Mouse (Mus musculus): ENCODE measurements around the gene Men1. TPM values are rescaled to one million over a fixed set of nuclear protein-coding genes. Genes with fewer than 3 reads are reported as not detected.

Gene Men1
- polyA plus RNA-seq, 1 experiment from 2014 or later: 42.1 TPM

DNA sequence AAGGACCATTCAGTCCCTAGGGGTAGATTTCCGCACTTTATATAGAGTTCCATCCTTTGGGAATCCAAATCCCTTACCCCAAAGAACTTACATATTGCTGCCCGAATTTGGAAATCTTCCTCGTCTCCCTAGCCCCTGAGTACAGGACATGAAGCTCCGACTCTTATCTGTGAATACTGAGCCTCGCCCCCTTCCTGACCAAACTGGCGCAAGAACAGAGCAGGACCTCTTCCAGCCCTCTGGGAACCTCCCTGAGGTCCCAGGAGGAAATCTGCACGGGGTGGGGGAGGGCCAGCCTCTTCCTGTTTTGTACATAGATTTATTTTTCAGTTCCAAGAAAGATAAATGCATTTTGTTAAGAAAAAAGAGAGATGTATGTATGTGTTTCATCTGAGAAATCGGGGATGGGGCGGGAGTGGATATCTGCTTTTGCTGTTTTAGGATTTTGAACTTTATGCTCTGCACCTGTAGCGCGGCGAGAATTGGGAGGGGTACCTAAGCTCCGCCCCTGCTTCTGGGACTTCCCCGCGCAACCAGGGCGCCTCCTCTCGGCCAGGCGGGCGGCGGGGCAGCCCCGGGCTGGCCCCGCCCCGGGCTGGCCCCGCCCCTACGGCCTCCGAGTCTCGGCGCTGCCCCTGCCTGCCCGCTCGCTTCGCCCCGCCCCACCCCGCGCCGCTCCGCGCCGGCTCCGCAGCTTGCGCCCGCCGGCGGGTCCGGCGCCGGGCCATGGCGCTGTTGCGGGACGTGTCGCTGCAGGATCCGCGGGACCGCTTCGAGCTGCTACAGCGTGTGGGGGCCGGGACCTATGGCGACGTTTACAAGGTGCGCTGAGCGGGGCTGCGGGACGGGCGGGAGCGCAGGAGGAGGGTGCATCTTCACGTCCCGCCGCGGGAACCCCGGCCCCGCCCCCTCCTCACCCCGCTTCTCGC is 6.0 kb downstream of the Men1 start, which contains the start of gene Map4k2:
Gene Map4k2, plus strand, starts transcription at position 612 of the 929 bp plus-strand sequence.
- ATAC-seq (peak; percentile 93), DNase-seq (ENCODE audit: low spot score) (peak; percentile 95)
- peak; percentile 80 for TF ChIP-seq EP300 (IDR thresholded peaks at IDR 0.05)
- TF ChIP-seq CTCF (IDR thresholded peaks at IDR 0.05): peak; percentile 52
- Histone ChIP-seq H3K4me3 (ENCODE audit: low read depth, low read length) (peak within 1 kb of the TSS; percentile 70), H3K9me3 (ENCODE audit: low read length) (no peaks in the 10 kb centered on the region), H3K4me1 (ENCODE audit: insufficient read depth, low read depth, low read length) (peaks cover 17% of the 10 kb centered on the region), H3K4me2 (replicated peaks; ENCODE audit: low read depth, low read length) (peak within 1 kb of the TSS; percentile 96), H3K9ac (replicated peaks; ENCODE audit: low read depth) (peak within 1 kb of the TSS; percentile 60), H3K27ac (ENCODE audit: low read length) (peak within 1 kb of the TSS; percentile 79), H3K36me3 (ENCODE audit: insufficient read depth, low read length) (peaks cover 20% of the 10 kb centered on the region; the same call in 1 of the 2 replicates), H3K27me3 (replicated peaks; ENCODE audit: insufficient read depth, low read length) (no peaks in the 10 kb centered on the region)
- 6% methylated on average over 49 of the region's 72 CpGs for WGBS

DNA sequence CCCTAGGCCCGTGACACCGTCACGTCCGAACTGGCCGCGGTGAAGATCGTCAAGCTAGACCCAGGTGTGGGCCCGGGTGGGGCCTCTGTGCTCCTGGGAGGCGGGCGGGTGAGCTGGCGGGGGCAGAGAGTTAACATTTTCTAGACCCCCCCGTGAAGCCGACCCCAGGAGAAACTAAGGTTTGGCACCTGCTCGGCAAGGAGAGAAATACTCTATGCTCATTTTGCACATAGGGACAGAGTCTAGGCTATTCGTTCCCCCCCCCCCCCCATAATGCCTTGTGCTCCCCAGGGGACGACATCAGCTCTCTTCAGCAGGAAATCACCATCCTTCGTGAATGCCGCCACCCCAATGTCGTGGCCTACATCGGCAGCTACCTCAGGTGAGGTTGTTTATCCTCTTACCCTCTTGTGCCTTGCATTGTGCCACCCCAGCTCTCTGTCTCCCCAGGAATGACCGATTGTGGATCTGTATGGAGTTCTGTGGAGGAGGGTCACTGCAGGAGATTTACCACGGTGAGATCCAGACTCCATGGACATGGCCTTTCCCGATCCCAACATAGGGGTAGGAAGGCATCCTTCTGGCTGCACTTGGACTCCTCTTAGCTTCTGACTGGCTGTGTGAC is 6.8 kb downstream of the Men1 start:
- DNase-seq (ENCODE audit: low spot score): no peak
- peak overlapping the region; percentile 96 for H3K4me2 ChIP-seq (replicated peaks; ENCODE audit: low read depth, low read length)
- ATAC-seq: no peak
- no peaks in the 10 kb centered on the region for H3K27me3 ChIP-seq (replicated peaks; ENCODE audit: insufficient read depth, low read length)
- H3K4me3 ChIP-seq (ENCODE audit: low read depth, low read length): peak overlapping the region; percentile 70
- H3K27ac ChIP-seq (ENCODE audit: low read length): peak overlapping the region; percentile 66
- H3K9ac ChIP-seq (replicated peaks; ENCODE audit: low read depth): peak overlapping the region; percentile 60
- peaks cover 28% of the 10 kb centered on the region; the same call in 1 of the 2 replicates for H3K36me3 ChIP-seq (ENCODE audit: insufficient read depth, low read length)
- whole genome bisulfite sequencing: 7% methylated on average over 23 of the region's 23 CpGs
- peaks cover 10% of the 10 kb centered on the region; the same call in 1 of the 2 replicates for H3K4me1 ChIP-seq (ENCODE audit: insufficient read depth, low read depth, low read length)
- TF ChIP-seq EP300 (IDR thresholded peaks at IDR 0.05): no peak
- H3K9me3 ChIP-seq (ENCODE audit: low read length): no peaks in the 10 kb centered on the region

DNA sequence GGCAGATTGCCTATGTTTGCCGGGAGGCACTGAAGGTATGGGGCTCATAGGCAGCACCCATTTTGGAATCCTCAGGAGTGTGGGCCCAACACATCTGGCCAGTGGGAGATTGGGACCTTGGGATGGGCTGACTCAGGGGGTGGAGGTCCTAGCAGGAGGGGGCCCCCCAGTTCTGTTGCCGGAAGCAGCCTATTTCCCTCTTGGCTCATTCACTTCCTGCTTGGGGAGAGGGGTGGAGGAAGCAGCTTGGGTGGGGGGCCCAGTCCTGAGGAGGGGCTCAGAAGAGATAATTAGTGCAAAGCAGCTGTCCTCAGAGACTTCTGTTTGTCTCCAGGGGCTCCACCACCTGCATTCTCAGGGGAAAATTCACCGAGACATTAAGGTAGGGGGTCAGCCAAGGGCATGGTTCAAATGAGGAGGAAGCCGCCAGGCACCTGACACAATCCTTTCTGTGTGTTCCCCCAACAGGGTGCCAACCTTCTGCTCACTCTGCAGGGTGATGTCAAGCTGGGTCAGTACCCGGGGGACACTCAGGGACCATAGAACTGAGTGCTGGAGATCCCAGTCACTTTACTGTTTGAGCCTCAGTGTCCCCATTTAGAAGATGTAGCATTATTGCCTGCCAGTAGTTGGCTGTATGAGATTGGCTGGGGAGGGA is 7.6 kb downstream of the Men1 start:
- peaks cover 28% of the 10 kb centered on the region; the same call in 1 of the 2 replicates for H3K36me3 ChIP-seq (ENCODE audit: insufficient read depth, low read length)
- 57% methylated on average over 5 of the region's 5 CpGs for WGBS
- TF ChIP-seq EP300 (IDR thresholded peaks at IDR 0.05): peak; percentile 55; the same call in 1 of the 2 replicates
- no peak for TF ChIP-seq CTCF (IDR thresholded peaks at IDR 0.05)
- H3K9me3 ChIP-seq (ENCODE audit: low read length): no peaks in the 10 kb centered on the region
- 0 out of 2 replicates have a peak overlapping the region, but pooled peaks have one; percentile 66 for H3K27ac ChIP-seq (ENCODE audit: low read length)
- H3K27me3 ChIP-seq (replicated peaks; ENCODE audit: insufficient read depth, low read length): no peaks in the 10 kb centered on the region
- H3K4me3 ChIP-seq (ENCODE audit: low read depth, low read length): peak overlapping the region; percentile 70; the same call in 1 of the 2 replicates
- DNase-seq (ENCODE audit: low spot score) (no peak), ATAC-seq (no peak)
- H3K4me2 ChIP-seq (replicated peaks; ENCODE audit: low read depth, low read length): peak overlapping the region; percentile 96
- H3K9ac ChIP-seq (replicated peaks; ENCODE audit: low read depth): no peak overlapping the region
- peaks cover 9% of the 10 kb centered on the region; the same call in 1 of the 2 replicates for H3K4me1 ChIP-seq (ENCODE audit: insufficient read depth, low read depth, low read length)

DNA sequence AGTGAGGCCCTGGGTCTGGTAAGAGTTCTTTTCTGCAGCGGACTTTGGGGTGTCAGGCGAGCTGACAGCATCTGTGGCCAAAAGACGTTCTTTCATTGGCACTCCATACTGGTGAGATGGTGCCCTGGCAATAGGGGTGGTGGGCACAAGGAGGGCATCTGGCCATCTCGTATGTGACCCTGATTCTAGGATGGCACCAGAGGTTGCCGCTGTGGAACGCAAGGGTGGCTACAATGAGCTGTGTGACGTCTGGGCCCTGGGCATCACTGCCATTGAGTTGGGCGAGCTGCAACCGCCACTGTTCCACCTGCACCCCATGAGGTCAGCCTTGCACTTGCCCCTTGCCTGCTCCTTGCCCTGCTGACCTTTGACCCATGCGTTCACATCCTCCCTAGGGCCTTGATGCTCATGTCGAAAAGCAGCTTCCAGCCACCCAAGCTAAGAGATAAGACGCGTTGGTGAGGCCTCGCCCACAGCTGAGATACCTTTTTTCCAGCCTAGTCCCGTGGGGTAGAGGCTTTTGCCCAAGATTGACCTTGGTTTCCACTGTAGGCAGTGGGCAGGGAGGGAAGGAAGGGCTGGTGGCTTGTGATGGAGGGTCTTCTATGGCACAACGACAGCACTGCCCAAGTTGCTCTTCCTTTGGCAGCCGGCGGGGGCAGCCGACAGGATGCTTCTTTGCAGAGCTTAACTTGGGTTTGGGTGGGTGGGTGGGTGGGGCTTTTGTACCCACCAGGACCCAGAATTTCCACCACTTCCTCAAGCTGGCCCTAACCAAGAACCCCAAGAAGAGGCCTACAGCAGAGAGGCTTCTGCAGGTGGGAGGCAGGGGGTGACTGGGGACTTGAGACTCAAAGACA is 8.5 kb downstream of the Men1 start:
- WGBS: 74% methylated on average over 19 of the region's 19 CpGs
- 0 out of 2 replicates have a peak overlapping the region, but pooled peaks have one; percentile 96 for H3K4me2 ChIP-seq (replicated peaks; ENCODE audit: low read depth, low read length)
- no peak overlapping the region for H3K9ac ChIP-seq (replicated peaks; ENCODE audit: low read depth)
- H3K27ac ChIP-seq (ENCODE audit: low read length): no peak overlapping the region
- DNase-seq (ENCODE audit: low spot score) (no peak), ATAC-seq (no peak)
- H3K4me1 ChIP-seq (ENCODE audit: insufficient read depth, low read depth, low read length): peaks cover 9% of the 10 kb centered on the region; the same call in 1 of the 2 replicates
- no peaks in the 10 kb centered on the region for H3K27me3 ChIP-seq (replicated peaks; ENCODE audit: insufficient read depth, low read length)
- no peaks in the 10 kb centered on the region for H3K9me3 ChIP-seq (ENCODE audit: low read length)
- no peak overlapping the region for H3K4me3 ChIP-seq (ENCODE audit: low read depth, low read length)
- H3K36me3 ChIP-seq (ENCODE audit: insufficient read depth, low read length): peaks cover 28% of the 10 kb centered on the region; the same call in 1 of the 2 replicates
- TF ChIP-seq EP300 (IDR thresholded peaks at IDR 0.05) (no peak), CTCF (IDR thresholded peaks at IDR 0.05) (no peak; the same call in 1 of the 2 replicates)

DNA sequence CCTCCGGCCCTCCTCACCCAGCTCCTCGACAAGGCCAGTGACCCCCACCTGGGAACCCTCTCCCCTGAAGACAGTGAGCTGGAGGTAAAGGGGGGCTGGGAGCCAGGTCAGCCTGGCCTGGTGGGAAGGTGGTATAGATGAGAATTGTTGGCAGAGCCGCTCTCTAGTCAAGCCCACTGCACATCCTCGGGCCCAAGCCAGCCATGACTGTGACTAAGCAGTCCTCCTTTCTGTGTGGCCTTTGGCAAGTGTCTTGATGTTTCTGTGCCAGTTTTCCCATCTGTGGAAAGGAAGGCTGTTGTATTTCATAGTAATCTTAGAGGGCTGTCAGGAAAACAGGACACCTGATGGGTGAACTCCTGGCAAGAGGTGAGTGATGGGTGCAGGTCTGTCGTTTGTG is 9.2 kb downstream of the Men1 start:
- no peak overlapping the region for H3K9ac ChIP-seq (replicated peaks; ENCODE audit: low read depth)
- WGBS: 91% methylated on average over 5 of the region's 5 CpGs
- H3K4me3 ChIP-seq (ENCODE audit: low read depth, low read length): no peak overlapping the region
- H3K27ac ChIP-seq (ENCODE audit: low read length): no peak overlapping the region
- peaks cover 28% of the 10 kb centered on the region; the same call in 1 of the 2 replicates for H3K36me3 ChIP-seq (ENCODE audit: insufficient read depth, low read length)
- TF ChIP-seq EP300 (IDR thresholded peaks at IDR 0.05) (no peak), CTCF (IDR thresholded peaks at IDR 0.05) (no peak)
- H3K27me3 ChIP-seq (replicated peaks; ENCODE audit: insufficient read depth, low read length): no peaks in the 10 kb centered on the region
- no peak overlapping the region for H3K4me2 ChIP-seq (replicated peaks; ENCODE audit: low read depth, low read length)
- DNase-seq (ENCODE audit: low spot score) (no peak), ATAC-seq (no peak)
- no peaks in the 10 kb centered on the region for H3K9me3 ChIP-seq (ENCODE audit: low read length)
- peaks cover 9% of the 10 kb centered on the region; the same call in 1 of the 2 replicates for H3K4me1 ChIP-seq (ENCODE audit: insufficient read depth, low read depth, low read length)

All from lung, postnatal 0 days (tissue).